Mouse (Mus musculus) CH12F3 (cell line): ENCODE data around the gene Foxj2.

Experiments
- in situ Hi-C: fragments of 300-500 bp; cut with MboI; formaldehyde crosslinking; loops from 2 replicates; pipeline ENCODE4 v1.14.3; 2020; ENCODE audit warnings: low sequenced_read_pairs

Gene Foxj2

DNA sequence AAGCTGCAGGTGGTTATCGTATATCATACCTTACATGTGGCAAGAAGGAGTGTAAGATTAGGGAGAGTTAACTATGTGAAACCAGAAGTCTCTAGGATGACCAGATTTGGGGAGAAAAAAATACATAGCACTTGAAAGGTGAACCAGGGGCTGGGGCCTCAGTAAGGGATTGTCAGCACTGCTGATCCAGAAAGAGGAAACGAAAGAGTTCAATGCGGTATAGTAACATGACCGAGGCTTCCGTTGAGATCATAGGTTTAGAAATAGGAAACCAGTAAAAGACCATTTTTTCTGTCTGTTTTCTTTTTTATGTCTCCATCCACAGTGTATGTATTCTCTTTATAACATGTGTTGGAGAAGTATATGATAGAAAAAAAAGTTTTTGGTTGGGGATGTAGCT is 53.1 kb downstream of the Foxj2 start:
- in situ Hi-C loops: loop anchor here (5.0 kb wide), 1 partner anchor 65 kb away; no protein-coding TSS in a partner anchor

DNA sequence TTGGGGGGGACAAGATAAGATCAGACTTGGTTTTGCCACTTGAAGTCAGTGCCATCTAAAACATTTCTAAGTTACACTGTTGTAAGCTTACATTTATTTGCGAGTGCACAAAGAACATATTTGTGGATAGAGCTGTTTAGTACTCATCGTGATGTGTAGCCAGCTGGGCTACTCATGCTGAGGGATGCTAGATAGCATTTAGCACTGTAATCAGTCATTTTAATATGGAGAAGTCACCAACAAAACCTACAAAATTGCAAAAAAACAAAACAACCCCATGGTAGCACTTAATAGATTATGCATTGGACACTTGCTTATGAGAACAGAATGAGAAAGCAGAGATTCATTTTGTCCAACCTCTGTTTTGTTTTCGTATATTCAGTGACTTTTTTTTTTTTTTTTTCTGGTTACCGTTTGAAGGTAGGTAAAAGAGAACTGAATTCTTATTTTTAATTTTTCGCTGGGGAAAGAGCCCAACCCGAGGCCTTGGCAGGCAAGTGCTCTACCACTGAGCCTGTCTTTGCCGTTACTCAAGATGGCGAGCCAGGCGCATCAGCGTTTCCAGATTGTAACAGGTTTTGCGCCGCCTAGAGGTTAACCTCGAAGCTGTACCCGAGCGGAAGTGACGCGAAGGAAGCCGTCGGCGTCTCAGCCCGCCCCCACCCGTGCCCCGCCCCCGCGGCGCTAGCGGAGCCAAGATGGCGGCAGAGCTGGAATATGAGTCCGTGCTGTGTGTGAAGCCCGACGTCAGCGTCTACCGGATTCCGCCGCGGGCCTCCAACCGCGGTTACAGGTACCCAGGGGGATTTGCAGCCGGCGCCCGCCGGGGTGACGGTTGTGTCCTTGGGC is 54.4 kb downstream of the Foxj2 start, which contains the start of gene Necap1:
Necap1 (plus strand) TSS at position 604 of the 849 bp plus-strand sequence.
- in situ Hi-C loops: loop anchor here (5.0 kb wide), 1 partner anchor 67 kb away; no protein-coding TSS in a partner anchor

DNA sequence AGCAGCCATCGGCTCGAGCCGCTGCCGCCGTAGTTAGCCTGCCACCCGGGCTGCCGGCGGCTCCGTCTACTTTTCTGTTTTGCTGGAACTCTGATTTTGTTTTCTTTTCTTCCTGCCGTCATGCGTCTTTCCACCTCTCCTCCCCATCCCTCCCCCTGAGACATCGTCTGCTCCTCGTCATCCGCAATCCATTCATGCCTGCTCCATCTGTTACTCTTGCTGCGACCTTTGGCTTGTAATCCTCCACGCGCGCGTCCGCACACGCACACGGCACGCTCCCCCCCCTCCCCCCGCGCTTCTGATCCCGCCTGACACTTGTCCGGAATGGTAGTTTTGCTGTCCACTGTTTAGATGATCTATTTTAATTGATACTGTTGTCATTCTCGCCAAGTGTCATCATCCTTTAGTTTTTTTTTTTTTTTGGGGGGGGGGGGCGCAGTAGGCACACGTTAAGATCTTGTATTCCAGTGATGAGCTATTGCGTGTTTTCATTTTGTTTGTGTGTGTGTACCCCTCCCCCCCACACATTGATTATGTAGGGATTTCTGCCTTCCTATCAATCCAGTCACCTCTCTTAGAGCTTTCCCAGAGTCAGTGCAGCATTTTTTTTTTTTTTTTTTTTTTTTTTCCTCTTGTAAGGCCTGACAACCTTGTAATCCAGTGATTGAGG is 55.1 kb downstream of the Foxj2 start:
- in situ Hi-C loops: loop anchor here (5.0 kb wide), 1 partner anchor 68 kb away; no protein-coding TSS in a partner anchor

GRCm38 (mm10) chr6:122879141-122879735 is 59.5 kb downstream of the Foxj2 start:
- in situ Hi-C loops: no loop called here

DNA sequence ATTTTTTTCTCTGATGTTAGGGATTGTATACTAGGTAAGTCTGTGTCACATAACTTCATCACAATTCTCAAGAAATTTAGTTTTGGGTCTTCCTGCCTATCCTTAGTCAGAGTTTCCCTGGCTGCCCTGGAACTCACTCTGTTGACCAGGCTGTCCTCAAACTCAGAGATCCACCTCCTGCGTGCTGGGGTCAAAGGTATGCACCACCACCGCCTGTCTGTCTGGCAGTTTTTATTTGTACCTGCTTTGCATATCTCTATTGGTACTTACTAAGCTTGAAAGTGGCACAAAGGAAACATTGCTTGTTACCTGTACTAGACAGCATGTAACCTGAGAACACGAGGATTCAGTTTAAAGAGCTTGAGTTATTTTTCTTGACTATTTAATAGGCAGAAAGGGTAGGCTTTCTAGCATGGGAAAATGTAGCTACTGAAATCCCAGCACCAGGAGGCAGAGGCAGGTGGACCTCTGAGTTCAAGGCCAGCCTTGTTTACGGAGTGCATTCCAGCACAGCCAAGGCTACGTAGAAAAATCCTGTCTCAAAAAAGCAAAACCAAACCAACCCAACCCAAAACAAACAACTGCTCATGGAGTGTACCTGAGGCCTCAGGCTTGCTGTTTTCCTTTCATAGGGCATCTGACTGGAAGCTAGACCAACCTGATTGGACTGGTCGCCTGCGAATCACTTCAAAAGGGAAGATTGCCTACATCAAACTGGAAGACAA is 60.2 kb downstream of the Foxj2 start:
- in situ Hi-C loops: no loop called here

- in situ Hi-C loops: no loop called here
Observed at GRCm38 (mm10) chr6:122881287-122881686, 61.6 kb downstream of the Foxj2 start.

GRCm38 (mm10) chr6:122883603-122884002 is 63.9 kb downstream of the Foxj2 start:
- in situ Hi-C loops: no loop called here

DNA sequence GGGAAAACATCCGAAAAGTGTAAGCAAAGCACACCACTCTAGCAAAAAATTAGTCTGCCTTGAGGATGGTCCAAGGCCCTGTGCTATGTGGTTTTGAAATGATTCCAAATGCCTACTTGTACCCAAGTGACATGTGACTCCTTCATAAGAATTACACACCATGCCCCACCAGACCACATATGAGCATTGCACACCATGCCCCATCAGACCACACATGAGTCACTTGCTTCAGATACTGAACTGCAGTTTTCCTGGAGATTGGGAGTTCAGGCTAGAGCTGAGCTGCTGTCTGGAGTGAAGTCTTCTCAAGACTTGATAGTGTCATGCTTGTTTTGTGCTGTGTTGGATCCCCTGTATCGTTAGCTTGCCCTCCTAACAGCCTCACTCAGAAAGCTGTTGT is 69.9 kb downstream of the Foxj2 start:
- in situ Hi-C loops: no loop called here

- in situ Hi-C loops: loop anchor here (10.0 kb wide), 2 partner anchors 112 to 292 kb away; no protein-coding TSS in a partner anchor
Observed at GRCm38 (mm10) chr6:122892442-122893049, 72.8 kb downstream of the Foxj2 start.
